ENCODE assay signal across 8 mouse cellular contexts in the genomic region with DNA sequence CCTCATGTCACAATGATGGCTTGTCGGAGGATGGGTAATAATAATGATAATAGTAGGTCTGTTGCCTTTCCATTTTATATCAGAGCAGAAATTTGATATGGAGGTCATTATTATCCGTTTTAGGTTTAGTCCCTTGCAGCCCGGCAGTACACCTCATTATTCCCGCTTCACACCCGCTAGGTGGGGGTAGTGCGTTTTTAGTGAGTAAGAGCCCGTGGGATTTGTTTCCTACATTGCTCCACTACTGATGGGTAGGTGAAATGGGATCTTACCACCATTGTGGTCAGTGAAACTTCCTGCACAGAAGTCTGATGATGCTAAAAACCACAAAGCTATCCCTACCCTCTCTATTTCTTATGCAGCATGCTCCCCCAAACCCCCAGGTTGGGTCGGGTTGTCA. TPM values are rescaled to one million over a fixed set of nuclear protein-coding genes. Genes with fewer than 3 reads are reported as not detected.
DNase-seq lines count a peak whose midpoint lies in the region; ATAC-seq and TF ChIP-seq lines count a peak whose summit lies in the region.

No protein-coding gene starts in this region.

- POLR2A ChIA-PET in Patski (lab: Charles Lee): interaction anchor here (1.0 kb wide), 1 partner anchor 169 kb away, joined by 3 read pairs; no protein-coding TSS in a partner anchor

- no peak for TF ChIP-seq POLR2A in lung, adult 2 months (IDR thresholded peaks at IDR 0.05; ENCODE audit: borderline replicate concordance, extremely low read depth, low read depth, low read length)

- H3K4me3 ChIP-seq in left cerebral cortex, adult 2 months: peak overlapping the region; percentile 76
- H3K4me3 ChIP-seq in embryonic facial prominence, embryonic 10.5 days: peak overlapping the region; percentile 89
- peak overlapping the region; percentile 83 for H3K4me3 ChIP-seq in hindbrain, embryonic 15.5 days
- H3K4me3 ChIP-seq in lung, adult 2 months (replicated peaks; ENCODE audit: extremely low read depth, low read depth, low read length): peak overlapping the region; percentile 73

- CTCF ChIA-PET in Patski (lab: Charles Lee): interaction anchor here (0.6 to 1.2 kb wide), 2 partner anchors 32 to 101 kb away, joined by 3 read pairs; no protein-coding TSS in a partner anchor

- peak; percentile 68 for TF ChIP-seq CTCF in left cerebral cortex, adult 2 months (IDR thresholded peaks at IDR 0.05)
- peak; percentile 85 for TF ChIP-seq CTCF in Patski (IDR thresholded peaks at IDR 0.05)
- TF ChIP-seq CTCF in lung, adult 2 months (IDR thresholded peaks at IDR 0.05; ENCODE audit: insufficient read depth, low read length): peak; percentile 48

- peak; percentile 71 to 76 for DNase-seq in left cerebral cortex, adult 2 months (ENCODE audit: extremely low spot score in 1 of 2, low spot score in 2 of 2)
- no peak for DNase-seq in left cerebral cortex, postnatal 36 days (ENCODE audit: low spot score in 2 of 2)
- no peak for DNase-seq in Patski (ENCODE audit: low read depth, low spot score)
- DNase-seq in embryonic facial prominence, embryonic 10.5 days (ENCODE audit: low spot score): no peak
- DNase-seq in lung, adult 2 months: no peak
- DNase-seq in retina, postnatal 7 days (ENCODE audit: low read depth, low spot score): peak; percentile 78
- DNase-seq in thymus, postnatal 36 days: no peak

- WGBS in embryonic facial prominence, embryonic 10.5 days: 7% methylated on average over 8 of the region's 8 CpGs
- 6% methylated on average over 8 of the region's 8 CpGs for WGBS in hindbrain, embryonic 15.5 days
- 5% methylated on average over 8 of the region's 8 CpGs for WGBS in lung, adult 2 months

- H3K36me3 ChIP-seq in embryonic facial prominence, embryonic 10.5 days (replicated peaks): no peaks in the 10 kb centered on the region
- H3K36me3 ChIP-seq in hindbrain, embryonic 15.5 days: no peaks in the 10 kb centered on the region

- peaks cover 11% of the 10 kb centered on the region for H3K4me1 ChIP-seq in embryonic facial prominence, embryonic 10.5 days
- peaks cover 18% of the 10 kb centered on the region for H3K4me1 ChIP-seq in hindbrain, embryonic 15.5 days (replicated peaks)
- H3K4me1 ChIP-seq in lung, adult 2 months (ENCODE audit: control insufficient read depth, insufficient read depth, low read length): peaks cover 10% of the 10 kb centered on the region

- intact Hi-C loops in left cerebral cortex, adult 2 months (cut with DNase I): loop anchor here (1.0 to 2.0 kb wide), 3 partner anchors 37 to 256 kb away; a partner anchor contains a TSS
- intact Hi-C loops in left cerebral cortex, postnatal 36 days (cut with DNase I): loop anchor here (1.0 to 5.0 kb wide), 2 partner anchors 209 to 256 kb away; no protein-coding TSS in a partner anchor

- peak overlapping the region; percentile 69 for H3K9ac ChIP-seq in hindbrain, embryonic 15.5 days

- ATAC-seq in Patski: peak; percentile 45
- peak; percentile 86 for ATAC-seq in hindbrain, embryonic 15.5 days (ENCODE audit: low FRiP score, low read depth)

- peak overlapping the region; percentile 75 for H3K4me2 ChIP-seq in hindbrain, embryonic 15.5 days

- H3K9me3 ChIP-seq in embryonic facial prominence, embryonic 10.5 days: no peaks in the 10 kb centered on the region
- no peaks in the 10 kb centered on the region for H3K9me3 ChIP-seq in hindbrain, embryonic 15.5 days

- H3K27ac ChIP-seq in left cerebral cortex, adult 2 months: peak overlapping the region; percentile 89
- H3K27ac ChIP-seq in embryonic facial prominence, embryonic 10.5 days (replicated peaks): peak overlapping the region; percentile 91
- peak overlapping the region; percentile 91 for H3K27ac ChIP-seq in hindbrain, embryonic 15.5 days (replicated peaks)

- in situ Hi-C loops in Patski (cut with MboI; ENCODE audit: low pct_unique_long_range_greater_than_20kb): no loop called here

- no peaks in the 10 kb centered on the region for H3K27me3 ChIP-seq in Patski
- H3K27me3 ChIP-seq in embryonic facial prominence, embryonic 10.5 days (replicated peaks; ENCODE audit: low read depth, poor library complexity, severe bottlenecking): no peaks in the 10 kb centered on the region
- no peaks in the 10 kb centered on the region for H3K27me3 ChIP-seq in hindbrain, embryonic 15.5 days

RNA-seq across cellular contexts. Expression of a gene that starts 0.5 kb away (rescaled TPM):
- 10 to 100 TPM; 62.7 to 69.9 TPM for total RNA-seq in left cerebral cortex, adult 2 months (2021)
- 10 to 100 TPM; 68.1 to 70.6 TPM for total RNA-seq in left cerebral cortex, postnatal 36 days (2021)
- polyA plus RNA-seq in Patski (2021): 5.5 TPM
- polyA plus RNA-seq in embryonic facial prominence, embryonic 10.5 days (2016; fragmentation: Nextera tagmentation; extraction: Ambion mirVana): 2.6 and 3.4 TPM in 2 replicates
- 33.1 and 34.9 TPM in 2 replicates for polyA plus RNA-seq in hindbrain, embryonic 15.5 days (2015; fragmentation: Nextera tagmentation; extraction: Ambion mirVana)
- 11.5 and 13.0 TPM in 2 replicates for polyA plus RNA-seq in lung, adult 2 months (2012; rRNA removed)

RNA-seq across cellular contexts. Expression of a gene that starts 0.6 kb away (rescaled TPM):
- total RNA-seq in left cerebral cortex, adult 2 months (2021): 10 to 100 TPM; 70.4 to 73.0 TPM
- 10 to 100 TPM; 72.7 to 81.6 TPM for total RNA-seq in left cerebral cortex, postnatal 36 days (2021)
- polyA plus RNA-seq in Patski (2021): 83.6 TPM
- polyA plus RNA-seq in embryonic facial prominence, embryonic 10.5 days (2016; fragmentation: Nextera tagmentation; extraction: Ambion mirVana): 72.2 and 74.8 TPM in 2 replicates
- 69.0 and 76.7 TPM in 2 replicates for polyA plus RNA-seq in hindbrain, embryonic 15.5 days (2015; fragmentation: Nextera tagmentation; extraction: Ambion mirVana)
- 60.8 and 84.5 TPM in 2 replicates for polyA plus RNA-seq in lung, adult 2 months (2012; rRNA removed)

Comparison
In these comparisons a context has a peak if more than half of its experiments do, and no peak if none do; other contexts are left out.
1. DNase-seq: peak in left cerebral cortex, adult 2 months (2 of 2) and retina, postnatal 7 days (single experiment); none in left cerebral cortex, postnatal 36 days (0 of 2), Patski (single experiment), embryonic facial prominence, embryonic 10.5 days (single experiment), lung, adult 2 months (single experiment) and thymus, postnatal 36 days (0 of 2).
2. Peak in every context shown above with its lines, with median percentiles within 50 percentile points of each other: H3K27ac ChIP-seq, H3K4me3 ChIP-seq and CTCF ChIP-seq.